Mouse (Mus musculus) cerebellum, postnatal 25 days (tissue): Measurements from ENCODE around the gene Tnfrsf8.

Source experiments
- DNase-seq, 2 experiments: peaks; one replicate each; pipeline ENCODE4 v3.0.0; 2021; ENCODE audit warnings: mixed read lengths in 2 of 2

Tnfrsf8 gene

GRCm38 (mm10) chr4:145224613-145225012 is 90.4 kb downstream of the Tnfrsf8 start:
- no peak for DNase-seq

- no peak for DNase-seq
Observed at GRCm38 (mm10) chr4:145222064-145222463, 92.9 kb downstream of the Tnfrsf8 start.

GRCm38 (mm10) chr4:145221379-145221778 is 93.6 kb downstream of the Tnfrsf8 start:
- DNase-seq: no peak

- DNase-seq: no peak
Observed at GRCm38 (mm10) chr4:145220001-145220400, 95.0 kb downstream of the Tnfrsf8 start.

GRCm38 (mm10) chr4:145219240-145219985 is 95.6 kb downstream of the Tnfrsf8 start:
- peak in 1 of 2 experiments; percentile 18 for DNase-seq

GRCm38 (mm10) chr4:145217837-145218236 is 97.1 kb downstream of the Tnfrsf8 start:
- DNase-seq: no peak
